10 mouse cellular contexts compared by ENCODE assay signal in genomic region chr1:34583821-34584263, GRCm38 (mm10). TPM values are rescaled to one million over a fixed set of nuclear protein-coding genes. Genes with fewer than 3 reads are reported as not detected.
DNase-seq lines count a peak whose midpoint lies in the region; ATAC-seq and TF ChIP-seq lines count a peak whose summit lies in the region.
"Had no signal": no experiment of that assay in that cellular context is flagged by ENCODE, and none has a peak within 500 bp of the region (broad histone marks: within the 10 kb centered on the region; RNA-seq: fewer than 3 reads in every experiment).

No protein-coding gene starts in this region.

- H3K9me3 ChIP-seq in heart, postnatal 0 days (replicated peaks; ENCODE audit: control insufficient read depth, low read length) = no peaks in the 10 kb centered on the region
- H3K9me3 ChIP-seq in hindbrain, embryonic 16.5 days (ENCODE audit: control insufficient read depth, low read length) = no peaks in the 10 kb centered on the region
- H3K9me3 ChIP-seq in neural tube, embryonic 14.5 days (ENCODE audit: control insufficient read depth, low read length) = no peaks in the 10 kb centered on the region
- H3K9me3 ChIP-seq: megakaryocyte, embryonic 14.5 days had no signal

- no peak overlapping the region for H3K4me3 ChIP-seq in heart, postnatal 0 days (ENCODE audit: low read depth, low read length)
- H3K4me3 ChIP-seq in hindbrain, embryonic 16.5 days (ENCODE audit: low read length) = no peak overlapping the region
- no peak overlapping the region for H3K4me3 ChIP-seq in neural tube, embryonic 14.5 days (ENCODE audit: low read depth, low read length)
- H3K4me3 ChIP-seq: megakaryocyte, embryonic 14.5 days had no signal

- TF ChIP-seq CTCF in heart, postnatal 0 days (IDR thresholded peaks at IDR 0.05; ENCODE audit: low read depth) = peak; percentile 31; the same call in 1 of the 2 replicates

- H3K27me3 ChIP-seq in heart, postnatal 0 days (ENCODE audit: control insufficient read depth, insufficient read depth, low read length) = peaks cover 19% of the 10 kb centered on the region
- H3K27me3 ChIP-seq in hindbrain, embryonic 16.5 days (replicated peaks; ENCODE audit: control insufficient read depth, insufficient read depth, low read length) = no peaks in the 10 kb centered on the region
- no peaks in the 10 kb centered on the region for H3K27me3 ChIP-seq in neural tube, embryonic 14.5 days (ENCODE audit: control insufficient read depth, insufficient read depth, low read length)

- no peaks in the 10 kb centered on the region for H3K36me3 ChIP-seq in heart, postnatal 0 days (replicated peaks; ENCODE audit: control insufficient read depth, insufficient read depth, low read length)
- H3K36me3 ChIP-seq in hindbrain, embryonic 16.5 days (ENCODE audit: control insufficient read depth, insufficient read depth, low read length) = peaks cover 17% of the 10 kb centered on the region
- H3K36me3 ChIP-seq in neural tube, embryonic 14.5 days (ENCODE audit: control insufficient read depth, insufficient read depth, low read length) = peaks cover 11% of the 10 kb centered on the region
- H3K36me3 ChIP-seq: G1E had no signal

- ATAC-seq in heart, postnatal 0 days (ENCODE audit: insufficient read depth, low read depth) = no peak
- peak; percentile 85 for ATAC-seq in hindbrain, embryonic 16.5 days
- ATAC-seq in neural tube, embryonic 14.5 days (ENCODE audit: low read depth) = peak; percentile 54

- WGBS in heart, postnatal 0 days = 19% methylated on average over 4 of the region's 4 CpGs
- 4% methylated on average over 4 of the region's 4 CpGs for WGBS in hindbrain, embryonic 16.5 days
- WGBS in neural tube, embryonic 14.5 days = 12% methylated on average over 4 of the region's 4 CpGs

- no peak overlapping the region for H3K4me2 ChIP-seq in heart, postnatal 0 days (ENCODE audit: low read depth, low read length)
- peak overlapping the region; percentile 3; the same call in 1 of the 2 replicates for H3K4me2 ChIP-seq in hindbrain, embryonic 16.5 days (ENCODE audit: low read length)
- no peak overlapping the region for H3K4me2 ChIP-seq in neural tube, embryonic 14.5 days (ENCODE audit: low read depth, low read length)

- peak; percentile 19 for DNase-seq in heart, postnatal 0 days (ENCODE audit: low spot score)
- no peak for DNase-seq in heart, adult 9 months (ENCODE audit: low spot score in 2 of 2)
- DNase-seq in brain, embryonic 18.5 days (ENCODE audit: low read depth, low spot score) = peak; percentile 60
- no peak for DNase-seq in B cell, adult 2 months
- DNase-seq in yolk sac, embryonic 10.5 days (ENCODE audit: low spot score) = no peak
- no peak for DNase-seq in natural killer cell, adult 2 months (ENCODE audit: low spot score in 2 of 2)

- TF ChIP-seq EP300 in heart, postnatal 0 days (IDR thresholded peaks at IDR 0.05; ENCODE audit: low read depth) = no peak

- H3K9ac ChIP-seq in heart, postnatal 0 days (replicated peaks; ENCODE audit: low read depth, low read length) = no peak overlapping the region
- H3K9ac ChIP-seq in hindbrain, embryonic 16.5 days (ENCODE audit: low read depth, low read length) = no peak overlapping the region
- H3K9ac ChIP-seq in neural tube, embryonic 14.5 days (replicated peaks; ENCODE audit: low read depth, low read length) = no peak overlapping the region

- no peak overlapping the region for H3K27ac ChIP-seq in heart, postnatal 0 days (ENCODE audit: low read depth)
- H3K27ac ChIP-seq in hindbrain, embryonic 16.5 days (ENCODE audit: low read depth, low read length) = no peak overlapping the region
- no peak overlapping the region for H3K27ac ChIP-seq in neural tube, embryonic 14.5 days (ENCODE audit: low read depth, low read length)

- 0 out of 2 replicates have a peak, but pooled peaks cover 4% of the 10 kb centered on the region for H3K4me1 ChIP-seq in heart, postnatal 0 days (ENCODE audit: control insufficient read depth, insufficient read depth)
- H3K4me1 ChIP-seq in hindbrain, embryonic 16.5 days (ENCODE audit: control insufficient read depth, insufficient read depth, low read depth, low read length) = peaks cover 31% of the 10 kb centered on the region
- peaks cover 7% of the 10 kb centered on the region; the same call in 1 of the 2 replicates for H3K4me1 ChIP-seq in neural tube, embryonic 14.5 days (ENCODE audit: control insufficient read depth, insufficient read depth, low read length)

RNA-seq across cellular contexts. Expression of gene Amer3, which starts 4.4 kb away (rescaled TPM):
- 0.08 TPM in 1 of 2 replicates, not detected in the other for total RNA-seq in heart, postnatal 0 days (2014; rRNA removed; ENCODE audit: low replicate concordance)
- not detected in 2 replicates for polyA plus RNA-seq in heart, postnatal 0 days (2015; fragmentation: Nextera tagmentation; extraction: Ambion mirVana)
- 28.6 and 31.9 TPM in 2 replicates for polyA plus RNA-seq in hindbrain, embryonic 16.5 days (2015; fragmentation: Nextera tagmentation; extraction: Ambion mirVana)
- 29.2 and 33.1 TPM in 2 replicates for polyA plus RNA-seq in neural tube, embryonic 14.5 days (2014; fragmentation: Nextera tagmentation; extraction: Ambion mirVana)
- polyA plus RNA-seq: G1E had no signal

RNA-seq across cellular contexts. Expression of gene Prss40, which starts 23.1 kb away (rescaled TPM):
- total RNA-seq in heart, postnatal 0 days (2014; rRNA removed; ENCODE audit: low replicate concordance) = not detected in 2 replicates
- not detected in 2 replicates for polyA plus RNA-seq in heart, postnatal 0 days (2015; fragmentation: Nextera tagmentation; extraction: Ambion mirVana)
- polyA plus RNA-seq in hindbrain, embryonic 16.5 days (2015; fragmentation: Nextera tagmentation; extraction: Ambion mirVana) = not detected in 2 replicates
- not detected in 2 replicates for polyA plus RNA-seq in neural tube, embryonic 14.5 days (2014; fragmentation: Nextera tagmentation; extraction: Ambion mirVana)
- polyA plus RNA-seq: G1E had no signal

RNA-seq across cellular contexts. Expression of gene Cfc1, which starts 48.4 kb away (rescaled TPM):
- total RNA-seq in heart, postnatal 0 days (2014; rRNA removed; ENCODE audit: low replicate concordance) = not detected in 2 replicates
- polyA plus RNA-seq in heart, postnatal 0 days (2015; fragmentation: Nextera tagmentation; extraction: Ambion mirVana) = not detected in 2 replicates
- 0.16 and 0.25 TPM in 2 replicates for polyA plus RNA-seq in hindbrain, embryonic 16.5 days (2015; fragmentation: Nextera tagmentation; extraction: Ambion mirVana)
- not detected in 2 replicates for polyA plus RNA-seq in neural tube, embryonic 14.5 days (2014; fragmentation: Nextera tagmentation; extraction: Ambion mirVana)
- polyA plus RNA-seq: G1E had no signal

Comparison
In these comparisons a context has a peak if more than half of its experiments do, and no peak if none do; other contexts are left out.
1. DNase-seq: peak in heart, postnatal 0 days (single experiment) and brain, embryonic 18.5 days (single experiment); none in heart, adult 9 months (0 of 2), B cell, adult 2 months (0 of 2), yolk sac, embryonic 10.5 days (single experiment) and natural killer cell, adult 2 months (0 of 2).
2. RNA of gene Amer3, which starts 4.4 kb away (polyA plus RNA-seq): 29.2 to 33.1 TPM in neural tube, embryonic 14.5 days and 28.6 to 31.9 TPM in hindbrain, embryonic 16.5 days; not detected in heart, postnatal 0 days; every median in the first group is over 10 times any median in the second.